Mouse (Mus musculus) neural tube, embryonic 14.5 days (tissue): Measurements from ENCODE around the gene Sarm1. TPM values are rescaled to one million over a fixed set of nuclear protein-coding genes. Genes with fewer than 3 reads are reported as not detected.

ENCODE experiments used
- ATAC-seq: fragments of 200-750 bp; cut with Nextera tagmentation; 2 replicates; pipeline ENCODE4 v1.8.0; 2017; ENCODE audit warnings: low read depth, mild to moderate bottlenecking, moderate TSS enrichment, moderate library complexity
- H3K27ac ChIP-seq: fragments of 300-500 bp; sonication (generic); 2 replicates; pipeline ENCODE4 v1.5.1; 2014; ENCODE audit warnings: low read depth, mild to moderate bottlenecking, control low read depth, low read length, moderate library complexity, mixed read lengths
- H3K27me3 ChIP-seq: fragments of 300-500 bp; sonication (generic); 2 replicates; pipeline ENCODE4 v1.6.1; 2014; ENCODE audit warnings: low read length; ENCODE audit not compliant: control insufficient read depth, insufficient read depth
- H3K36me3 ChIP-seq: fragments of 300-500 bp; sonication (generic); 2 replicates; pipeline ENCODE4 v1.6.1; 2014; ENCODE audit warnings: low read length, mixed read lengths; ENCODE audit not compliant: control insufficient read depth, insufficient read depth
- H3K4me1 ChIP-seq: fragments of 300-500 bp; sonication (generic); 2 replicates; pipeline ENCODE4 v1.6.1; 2014; ENCODE audit warnings: low read length; ENCODE audit not compliant: control insufficient read depth, insufficient read depth
- H3K4me2 ChIP-seq: fragments of 300-500 bp; sonication (generic); 2 replicates; pipeline ENCODE4 v1.6.1; 2014; ENCODE audit warnings: mild to moderate bottlenecking, low read depth, low read length, control low read depth
- H3K4me3 ChIP-seq: fragments of 300-500 bp; sonication (generic); 2 replicates; pipeline ENCODE4 v1.5.1; 2014; ENCODE audit warnings: low read depth, low read length, control low read depth, mixed read lengths
- H3K9ac ChIP-seq: fragments of 300-500 bp; sonication (generic); replicated peaks from 2 replicates; pipeline ENCODE4 v1.6.1; 2014; ENCODE audit warnings: low read depth, mild to moderate bottlenecking, control low read depth, low read length, mixed read lengths
- H3K9me3 ChIP-seq: fragments of 300-500 bp; sonication (generic); 2 replicates; pipeline ENCODE4 v1.6.1; 2016; ENCODE audit warnings: low read length; ENCODE audit not compliant: control insufficient read depth
- WGBS: fragments of 180-500 bp; shearing (Covaris S2); extraction: QIAGEN DNeasy Blood & Tissue Kit; methylation state at CpG from one replicate; pipeline ENCODE4 v1.1.7; 2014; 5-methylcytosine and 5-hydroxymethylcytosine counted together
- polyA plus RNA-seq: library from polyadenylated mRNA; unstranded; fragments of >200 nt; fragmentation: Nextera tagmentation; extraction: Ambion mirVana; gene quantifications from 2 replicates; pipeline ENCODE4 v1.2.1, GENCODE M21; 2014

Gene Sarm1
- polyA plus RNA-seq, 1 experiment from 2014 or later: 56.1 TPM

DNA sequence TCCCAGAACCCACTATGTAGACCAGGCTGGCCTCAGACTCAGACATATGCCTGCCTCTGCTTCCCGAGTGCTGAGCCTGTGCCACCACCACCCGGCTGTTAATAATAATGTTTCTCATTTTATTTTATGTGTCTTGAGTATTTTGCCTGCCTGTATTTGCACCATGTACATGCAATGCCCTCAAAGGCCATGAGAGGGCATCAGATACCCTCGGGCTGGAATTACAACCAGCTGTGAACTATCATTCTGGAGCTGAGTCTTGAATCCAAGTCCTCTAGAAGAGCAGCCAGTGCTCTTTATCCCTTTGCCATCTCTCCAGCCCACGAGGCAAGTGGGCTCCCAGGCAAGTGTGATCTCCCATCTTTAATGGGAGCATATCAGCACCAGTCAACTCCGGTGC, 42.2 kb downstream of the Sarm1 start:
- no peak overlapping the region for H3K27ac ChIP-seq
- H3K27me3 ChIP-seq: no peaks in the 10 kb centered on the region
- WGBS: 53% methylated on average over 5 of the region's 5 CpGs
- no peaks in the 10 kb centered on the region for H3K36me3 ChIP-seq
- ATAC-seq: no peak
- no peak overlapping the region for H3K4me3 ChIP-seq
- no peak overlapping the region for H3K4me2 ChIP-seq
- H3K9me3 ChIP-seq: no peaks in the 10 kb centered on the region
- no peaks in the 10 kb centered on the region for H3K4me1 ChIP-seq
- H3K9ac ChIP-seq: no peak overlapping the region

DNA sequence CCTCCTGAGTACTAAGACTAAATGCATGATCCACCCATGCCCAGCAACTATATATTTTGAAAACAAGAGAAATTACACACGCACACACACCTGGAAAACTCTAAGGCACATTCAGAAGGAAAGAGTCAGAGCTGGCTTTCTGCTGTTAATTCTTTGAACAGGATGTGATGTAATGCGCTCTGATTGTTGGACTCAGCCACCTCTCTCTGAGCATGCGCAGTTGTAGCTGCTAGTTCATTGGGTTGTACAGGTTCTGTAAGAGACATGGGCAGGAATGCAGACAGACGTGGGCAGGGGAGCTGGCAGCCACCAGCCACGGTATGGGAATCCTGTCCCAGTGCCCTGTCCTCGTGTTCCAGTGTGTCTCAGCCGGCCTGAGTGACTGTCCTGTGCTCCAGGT, 43.3 kb downstream of the Sarm1 start:
- no peak overlapping the region for H3K27ac ChIP-seq
- H3K4me2 ChIP-seq: no peak overlapping the region
- no peak for ATAC-seq
- 68% methylated on average over 7 of the region's 7 CpGs for WGBS
- H3K36me3 ChIP-seq: no peaks in the 10 kb centered on the region
- H3K4me3 ChIP-seq: no peak overlapping the region
- H3K4me1 ChIP-seq: no peaks in the 10 kb centered on the region
- no peaks in the 10 kb centered on the region for H3K27me3 ChIP-seq
- H3K9ac ChIP-seq: no peak overlapping the region
- H3K9me3 ChIP-seq: no peaks in the 10 kb centered on the region

DNA sequence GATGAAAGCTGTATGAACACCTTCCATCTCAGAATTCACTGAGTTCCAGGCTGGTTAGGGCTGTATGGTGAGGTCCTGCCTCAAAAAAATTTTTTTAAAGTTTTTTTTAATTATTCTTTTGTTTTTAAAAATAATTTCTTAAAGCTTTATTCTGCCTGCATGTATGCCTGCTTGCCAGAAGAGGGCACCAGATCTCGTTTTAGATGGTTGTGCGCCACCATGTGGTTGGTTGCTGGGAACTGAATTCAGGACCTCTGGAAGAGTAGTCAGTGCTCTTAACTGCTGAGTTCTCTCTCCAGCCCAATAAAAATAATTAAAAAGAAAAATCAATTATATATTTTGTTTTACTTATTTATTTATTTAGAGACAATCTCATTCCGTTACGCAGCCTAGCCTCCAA, 43.9 kb downstream of the Sarm1 start:
- no peak overlapping the region for H3K9ac ChIP-seq
- H3K4me2 ChIP-seq: no peak overlapping the region
- H3K36me3 ChIP-seq: no peaks in the 10 kb centered on the region
- H3K27ac ChIP-seq: no peak overlapping the region
- no peaks in the 10 kb centered on the region for H3K27me3 ChIP-seq
- ATAC-seq: no peak
- no peak overlapping the region for H3K4me3 ChIP-seq
- 10% methylated on average over 4 of the region's 4 CpGs for WGBS
- no peaks in the 10 kb centered on the region for H3K4me1 ChIP-seq
- no peaks in the 10 kb centered on the region for H3K9me3 ChIP-seq

DNA sequence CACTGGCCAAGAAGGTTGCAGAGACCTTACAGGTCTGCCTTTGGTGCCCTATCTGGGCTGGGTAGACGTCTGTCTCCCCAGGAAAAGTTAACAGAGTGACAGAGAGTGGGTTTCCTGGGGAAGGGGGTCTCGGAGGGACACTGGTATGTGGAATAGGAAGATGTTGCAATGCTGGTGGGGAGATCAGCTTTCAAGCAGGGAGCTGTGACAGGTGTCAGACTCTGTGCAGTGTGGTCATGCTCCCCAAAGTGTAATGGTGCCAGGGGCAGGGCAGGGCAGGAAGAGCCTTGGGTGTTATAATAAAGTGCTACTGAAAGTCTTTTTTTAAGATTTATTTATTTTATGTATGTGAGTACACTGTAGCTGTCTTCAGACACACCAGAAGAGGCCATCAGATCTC, 47.2 kb downstream of the Sarm1 start:
- H3K27ac ChIP-seq: no peak overlapping the region
- no peaks in the 10 kb centered on the region for H3K27me3 ChIP-seq
- no peak overlapping the region for H3K9ac ChIP-seq
- H3K4me3 ChIP-seq: no peak overlapping the region
- H3K4me1 ChIP-seq: no peaks in the 10 kb centered on the region
- H3K4me2 ChIP-seq: no peak overlapping the region
- no peaks in the 10 kb centered on the region for H3K36me3 ChIP-seq
- WGBS: 64% methylated on average over 2 of the region's 2 CpGs
- H3K9me3 ChIP-seq: no peaks in the 10 kb centered on the region
- ATAC-seq: no peak

DNA sequence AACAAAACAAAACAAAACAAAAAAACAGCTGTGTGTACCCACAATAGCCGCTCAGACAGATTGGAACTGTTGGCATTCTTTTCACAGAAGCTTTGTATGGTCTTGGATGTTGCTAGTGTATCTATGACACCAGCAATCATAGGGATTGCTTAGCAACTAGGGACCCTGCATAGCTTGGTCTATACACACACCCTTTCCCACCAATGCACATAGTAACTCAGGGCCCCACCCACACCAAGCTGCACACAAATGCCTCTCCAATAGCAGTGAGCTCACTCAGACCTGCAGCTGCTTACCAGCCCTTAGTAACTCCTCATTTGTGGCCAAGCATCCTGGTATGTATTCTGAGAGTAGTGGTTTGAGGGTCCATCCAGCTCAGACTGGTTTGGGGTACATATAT, 49.3 kb downstream of the Sarm1 start:
- no peak for ATAC-seq
- no peaks in the 10 kb centered on the region for H3K9me3 ChIP-seq
- H3K4me3 ChIP-seq: no peak overlapping the region
- H3K4me2 ChIP-seq: no peak overlapping the region
- no peak overlapping the region for H3K9ac ChIP-seq
- H3K36me3 ChIP-seq: no peaks in the 10 kb centered on the region
- no peaks in the 10 kb centered on the region for H3K4me1 ChIP-seq
- H3K27me3 ChIP-seq: no peaks in the 10 kb centered on the region
- 95% methylated on average over 1 of the region's 1 CpGs for WGBS
- H3K27ac ChIP-seq: no peak overlapping the region

DNA sequence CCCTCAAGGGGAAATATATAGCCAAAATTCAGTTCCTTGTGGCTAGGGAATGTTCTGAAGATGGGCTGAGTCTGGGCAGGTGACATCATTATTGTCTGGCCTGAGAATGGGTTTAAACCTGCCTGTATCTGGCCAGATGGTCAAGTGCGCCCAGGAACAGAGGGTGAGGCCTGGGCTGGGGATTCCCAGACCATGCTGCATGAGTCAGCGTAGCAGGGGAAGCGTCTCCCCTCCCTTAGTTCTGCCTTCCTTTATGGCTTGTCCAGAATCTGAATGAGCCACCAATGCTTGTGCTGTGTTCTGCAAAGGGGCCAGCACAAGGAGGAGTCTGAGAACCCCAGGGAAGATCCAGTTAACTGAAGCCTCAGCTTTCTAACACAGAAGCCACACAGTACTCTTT, 50.4 kb downstream of the Sarm1 start:
- ATAC-seq: no peak
- WGBS: 67% methylated on average over 3 of the region's 3 CpGs

DNA sequence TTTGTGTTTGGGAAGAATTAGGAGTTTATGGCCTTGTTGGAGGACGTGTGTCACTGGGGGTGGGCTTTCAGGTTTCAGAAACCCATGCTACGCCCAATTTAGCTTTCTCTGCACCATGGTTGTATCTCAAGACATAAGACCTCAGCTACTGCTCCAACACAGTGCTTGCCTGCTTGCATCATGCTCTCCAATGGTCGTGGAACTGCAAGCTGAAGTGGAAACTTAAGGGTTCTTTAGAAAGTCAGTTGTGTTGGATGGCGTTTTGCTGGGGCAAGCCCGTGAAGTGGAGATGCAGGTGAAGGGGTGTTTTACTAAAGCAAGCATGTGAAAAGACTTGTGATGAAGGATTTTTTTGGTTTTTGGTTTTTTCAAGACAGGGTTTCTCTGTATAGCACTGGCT, 54.4 kb downstream of the Sarm1 start:
- Histone ChIP-seq H3K4me1 (no peaks in the 10 kb centered on the region), H3K9ac (no peak overlapping the region), H3K27me3 (no peaks in the 10 kb centered on the region), H3K27ac (no peak overlapping the region), H3K4me3 (no peak overlapping the region), H3K36me3 (no peaks in the 10 kb centered on the region), H3K9me3 (no peaks in the 10 kb centered on the region), H3K4me2 (no peak overlapping the region)
- 75% methylated on average over 5 of the region's 5 CpGs for WGBS
- no peak for ATAC-seq

More for the DNA sequence above, 50.4 kb downstream of the Sarm1 start:
- Histone ChIP-seq H3K9ac (no peak overlapping the region), H3K36me3 (no peaks in the 10 kb centered on the region), H3K4me2 (no peak overlapping the region), H3K9me3 (no peaks in the 10 kb centered on the region), H3K4me3 (no peak overlapping the region), H3K27me3 (no peaks in the 10 kb centered on the region), H3K27ac (no peak overlapping the region), H3K4me1 (no peaks in the 10 kb centered on the region)

DNA sequence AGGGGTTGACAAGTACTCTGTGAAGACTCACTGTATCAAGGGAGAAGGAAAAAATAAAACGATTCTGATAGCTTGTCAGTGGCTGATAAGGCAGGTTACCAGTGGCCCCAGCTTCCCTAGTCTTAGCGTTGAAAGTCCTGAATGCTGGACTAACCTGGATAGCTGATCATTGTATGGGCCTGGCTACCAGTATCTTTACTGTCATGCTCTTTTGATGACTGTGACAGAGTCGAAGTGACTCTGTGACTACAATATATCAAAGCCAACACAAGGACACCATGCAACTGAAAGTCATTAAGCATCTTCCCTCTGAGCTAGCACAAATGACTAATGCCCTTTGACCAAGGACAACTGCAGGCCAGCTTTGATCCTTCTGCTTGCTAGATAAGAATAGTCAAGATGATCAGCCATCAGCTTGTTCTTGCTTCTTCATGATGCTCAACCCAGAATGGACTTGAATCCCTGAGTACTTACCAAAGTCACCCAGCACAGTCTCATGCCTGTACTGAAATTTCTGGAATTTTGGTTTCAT, 59.1 kb downstream of the Sarm1 start:
- Histone ChIP-seq H3K4me3 (no peak overlapping the region), H3K27ac (no peak overlapping the region), H3K27me3 (no peaks in the 10 kb centered on the region), H3K36me3 (no peaks in the 10 kb centered on the region), H3K9ac (no peak overlapping the region), H3K4me1 (no peaks in the 10 kb centered on the region), H3K9me3 (no peaks in the 10 kb centered on the region), H3K4me2 (no peak overlapping the region)
- WGBS: 82% methylated on average over 3 of the region's 3 CpGs
- ATAC-seq: no peak

DNA sequence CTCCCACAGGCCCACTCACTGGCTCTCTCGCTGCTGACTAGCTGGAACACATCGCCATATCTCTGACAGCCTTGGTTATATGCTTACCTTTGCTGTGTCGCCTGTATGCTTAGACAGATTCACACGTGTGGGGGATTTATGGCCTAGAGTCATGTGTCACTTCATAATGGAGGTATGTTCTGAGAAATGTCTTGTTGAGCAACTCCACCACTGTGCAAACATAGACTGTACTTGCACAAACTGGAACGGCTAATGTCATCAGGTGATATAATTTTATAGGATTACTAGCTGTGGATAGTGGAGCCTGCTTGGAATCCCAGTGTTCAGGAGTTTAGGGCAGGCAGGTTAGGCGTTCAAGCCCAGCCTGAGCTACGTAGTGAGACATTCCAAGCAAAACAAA, 60.4 kb downstream of the Sarm1 start:
- Histone ChIP-seq H3K27ac (no peak overlapping the region), H3K4me3 (no peak overlapping the region), H3K27me3 (no peaks in the 10 kb centered on the region), H3K9ac (no peak overlapping the region), H3K36me3 (no peaks in the 10 kb centered on the region), H3K4me1 (no peaks in the 10 kb centered on the region), H3K9me3 (no peaks in the 10 kb centered on the region), H3K4me2 (no peak overlapping the region)
- 91% methylated on average over 7 of the region's 7 CpGs for WGBS
- ATAC-seq: no peak
